Mouse (Mus musculus): ENCODE data around the gene Atp5mpl. TPM values are rescaled to one million over a fixed set of nuclear protein-coding genes. Genes with fewer than 3 reads are reported as not detected.
"Not testable (repeated sequence)": the region's sequence is repeated elsewhere in the genome, so short reads cannot be mapped to it uniquely, and the experiment has no call there.

Atp5mpl gene
- polyA plus RNA-seq, 1 experiment = 364 TPM

GRCm38 (mm10) chr12:111945115-111945514, 21.7 kb downstream of the Atp5mpl start:
- Histone ChIP-seq H3K4me1 (ENCODE audit: control insufficient read depth, insufficient read depth, low read length) (no peaks in the 10 kb centered on the region), H3K27me3 (ENCODE audit: control insufficient read depth, insufficient read depth, low read length) (no peaks in the 10 kb centered on the region), H3K27ac (ENCODE audit: insufficient read depth, low read length) (no peak overlapping the region), H3K4me3 (replicated peaks; ENCODE audit: insufficient read depth, low read depth, low read length) (no peak overlapping the region)
- DNase-seq = no peak
- TF ChIP-seq POLR2A (IDR thresholded peaks at IDR 0.05; ENCODE audit: borderline replicate concordance, insufficient read depth, low read length) (no peak), CTCF (IDR thresholded peaks at IDR 0.05; ENCODE audit: borderline replicate concordance, insufficient read depth, low read depth, low read length) (no peak)
- 59% methylated on average over 8 of the region's 8 CpGs for WGBS

GRCm38 (mm10) chr12:111944065-111944987, 22.5 kb downstream of the Atp5mpl start:
- DNase-seq; H3K27ac ChIP-seq (ENCODE audit: insufficient read depth, low read length): not testable (repeated sequence)
- 62% methylated on average over 17 of the region's 20 CpGs for WGBS

GRCm38 (mm10) chr12:111943421-111944064, 23.2 kb downstream of the Atp5mpl start:
- no peaks in the 10 kb centered on the region for H3K27me3 ChIP-seq (ENCODE audit: control insufficient read depth, insufficient read depth, low read length)
- H3K4me1 ChIP-seq (ENCODE audit: control insufficient read depth, insufficient read depth, low read length) = no peaks in the 10 kb centered on the region
- DNase-seq = no peak
- no peak overlapping the region for H3K27ac ChIP-seq (ENCODE audit: insufficient read depth, low read length)
- WGBS = 53% methylated on average over 10 of the region's 10 CpGs
- TF ChIP-seq CTCF (IDR thresholded peaks at IDR 0.05; ENCODE audit: borderline replicate concordance, insufficient read depth, low read depth, low read length) (no peak), POLR2A (IDR thresholded peaks at IDR 0.05; ENCODE audit: borderline replicate concordance, insufficient read depth, low read length) (no peak)
- H3K4me3 ChIP-seq (replicated peaks; ENCODE audit: insufficient read depth, low read depth, low read length) = no peak overlapping the region

More at GRCm38 (mm10) chr12:111944065-111944987, 22.5 kb downstream of the Atp5mpl start:
- H3K27me3 ChIP-seq (ENCODE audit: control insufficient read depth, insufficient read depth, low read length); H3K4me3 ChIP-seq (replicated peaks; ENCODE audit: insufficient read depth, low read depth, low read length); H3K4me1 ChIP-seq (ENCODE audit: control insufficient read depth, insufficient read depth, low read length): not testable (repeated sequence)

GRCm38 (mm10) chr12:111938623-111939177, 28.1 kb downstream of the Atp5mpl start:
- TF ChIP-seq CTCF (IDR thresholded peaks at IDR 0.05; ENCODE audit: borderline replicate concordance, insufficient read depth, low read depth, low read length) (no peak), POLR2A (IDR thresholded peaks at IDR 0.05; ENCODE audit: borderline replicate concordance, insufficient read depth, low read length) (no peak)
- Histone ChIP-seq H3K27me3 (ENCODE audit: control insufficient read depth, insufficient read depth, low read length) (no peaks in the 10 kb centered on the region), H3K27ac (ENCODE audit: insufficient read depth, low read length) (no peak overlapping the region), H3K4me1 (ENCODE audit: control insufficient read depth, insufficient read depth, low read length) (peaks cover 11% of the 10 kb centered on the region), H3K4me3 (replicated peaks; ENCODE audit: insufficient read depth, low read depth, low read length) (no peak overlapping the region)
- no peak for DNase-seq
- WGBS = 100% methylated on average over 1 of the region's 1 CpGs

GRCm38 (mm10) chr12:111936706-111937550, 29.8 kb downstream of the Atp5mpl start:
- H3K27me3 ChIP-seq (ENCODE audit: control insufficient read depth, insufficient read depth, low read length) = no peaks in the 10 kb centered on the region
- 39% methylated on average over 24 of the region's 24 CpGs for WGBS
- H3K4me1 ChIP-seq (ENCODE audit: control insufficient read depth, insufficient read depth, low read length) = peaks cover 25% of the 10 kb centered on the region
- H3K4me3 ChIP-seq (replicated peaks; ENCODE audit: insufficient read depth, low read depth, low read length) = no peak overlapping the region
- H3K27ac ChIP-seq (ENCODE audit: insufficient read depth, low read length) = no peak overlapping the region
- no peak for DNase-seq
- TF ChIP-seq POLR2A (IDR thresholded peaks at IDR 0.05; ENCODE audit: borderline replicate concordance, insufficient read depth, low read length) = no peak
- no peak for TF ChIP-seq CTCF (IDR thresholded peaks at IDR 0.05; ENCODE audit: borderline replicate concordance, insufficient read depth, low read depth, low read length)

- Histone ChIP-seq H3K27me3 (ENCODE audit: control insufficient read depth, insufficient read depth, low read length) (no peaks in the 10 kb centered on the region), H3K4me3 (replicated peaks; ENCODE audit: insufficient read depth, low read depth, low read length) (no peak overlapping the region), H3K4me1 (ENCODE audit: control insufficient read depth, insufficient read depth, low read length) (peaks cover 32% of the 10 kb centered on the region), H3K27ac (ENCODE audit: insufficient read depth, low read length) (no peak overlapping the region)
- DNase-seq = peak in 1 of 2 experiments; percentile 33
- 23% methylated on average over 2 of the region's 2 CpGs for WGBS
- TF ChIP-seq CTCF (IDR thresholded peaks at IDR 0.05; ENCODE audit: borderline replicate concordance, insufficient read depth, low read depth, low read length) (no peak), POLR2A (IDR thresholded peaks at IDR 0.05; ENCODE audit: borderline replicate concordance, insufficient read depth, low read length) (no peak)
Observed at GRCm38 (mm10) chr12:111933971-111934370, 32.8 kb downstream of the Atp5mpl start.

GRCm38 (mm10) chr12:111933032-111933704, 33.6 kb downstream of the Atp5mpl start:
- WGBS = 63% methylated on average over 11 of the region's 11 CpGs
- DNase-seq = no peak
- Histone ChIP-seq H3K27me3 (ENCODE audit: control insufficient read depth, insufficient read depth, low read length) (no peaks in the 10 kb centered on the region), H3K27ac (ENCODE audit: insufficient read depth, low read length) (no peak overlapping the region), H3K4me3 (replicated peaks; ENCODE audit: insufficient read depth, low read depth, low read length) (no peak overlapping the region), H3K4me1 (ENCODE audit: control insufficient read depth, insufficient read depth, low read length) (peaks cover 32% of the 10 kb centered on the region)
- TF ChIP-seq CTCF (IDR thresholded peaks at IDR 0.05; ENCODE audit: borderline replicate concordance, insufficient read depth, low read depth, low read length) (no peak), POLR2A (IDR thresholded peaks at IDR 0.05; ENCODE audit: borderline replicate concordance, insufficient read depth, low read length) (no peak)
